Mouse (Mus musculus): Measurements from ENCODE around the gene Pianp.

DNA sequence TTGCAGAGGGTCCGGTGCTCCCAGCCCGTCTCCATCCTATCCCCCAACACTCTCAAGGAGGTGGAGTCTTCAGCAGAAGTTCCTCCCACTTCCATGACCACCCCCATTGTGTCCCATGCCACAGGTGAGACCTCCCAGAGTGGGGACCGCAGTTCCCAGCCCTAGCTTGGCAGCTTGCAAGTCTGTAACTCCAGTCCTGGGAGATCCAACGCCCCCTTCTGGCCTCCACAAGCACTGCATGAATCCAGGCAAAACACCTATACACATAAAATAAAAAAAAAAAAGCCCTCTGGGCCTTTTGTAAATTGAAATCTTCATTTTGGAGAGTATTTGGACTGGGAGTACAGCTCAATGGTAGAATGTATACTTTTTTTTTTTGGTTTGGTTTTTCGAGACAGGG is 54.7 kb downstream of the Pianp start:
- TF ChIP-seq CTCF (IDR thresholded peaks at IDR 0.05) (peak; percentile 55), EP300 (IDR thresholded peaks at IDR 0.05) (no peak)

All from lung, postnatal 0 days (tissue).